Mouse (Mus musculus): ENCODE results near the gene Csrnp2. TPM values are rescaled to one million over a fixed set of nuclear protein-coding genes. Genes with fewer than 3 reads are reported as not detected.

Csrnp2 gene
- 1.6 and 1.7 TPM in 2 replicates for polyA plus RNA-seq (2015; fragmentation: Nextera tagmentation; extraction: Ambion mirVana)

DNA sequence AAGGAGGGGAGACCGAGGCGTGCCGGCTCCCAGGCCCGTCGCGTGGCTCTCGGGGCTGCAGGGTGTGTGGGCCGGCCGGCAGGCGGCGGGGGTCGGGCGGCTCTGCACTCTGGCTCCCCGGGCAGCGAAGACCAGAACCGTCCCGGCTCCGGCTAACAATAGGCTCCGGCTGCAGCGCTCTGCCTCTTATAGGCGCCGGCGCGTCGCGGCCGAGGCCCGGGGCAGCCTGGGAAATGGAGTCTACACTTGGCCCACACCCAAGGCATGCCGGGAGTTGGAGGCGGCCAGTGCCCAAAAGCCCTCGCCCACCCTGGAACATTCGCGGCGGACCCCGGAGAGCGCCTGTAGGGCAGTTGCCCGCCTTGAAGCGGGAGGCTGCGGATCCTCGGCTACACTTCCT, at the start of gene Csrnp2:
Gene Csrnp2, minus strand, starts transcription at position 387 of the 400 bp plus-strand sequence.

DNA sequence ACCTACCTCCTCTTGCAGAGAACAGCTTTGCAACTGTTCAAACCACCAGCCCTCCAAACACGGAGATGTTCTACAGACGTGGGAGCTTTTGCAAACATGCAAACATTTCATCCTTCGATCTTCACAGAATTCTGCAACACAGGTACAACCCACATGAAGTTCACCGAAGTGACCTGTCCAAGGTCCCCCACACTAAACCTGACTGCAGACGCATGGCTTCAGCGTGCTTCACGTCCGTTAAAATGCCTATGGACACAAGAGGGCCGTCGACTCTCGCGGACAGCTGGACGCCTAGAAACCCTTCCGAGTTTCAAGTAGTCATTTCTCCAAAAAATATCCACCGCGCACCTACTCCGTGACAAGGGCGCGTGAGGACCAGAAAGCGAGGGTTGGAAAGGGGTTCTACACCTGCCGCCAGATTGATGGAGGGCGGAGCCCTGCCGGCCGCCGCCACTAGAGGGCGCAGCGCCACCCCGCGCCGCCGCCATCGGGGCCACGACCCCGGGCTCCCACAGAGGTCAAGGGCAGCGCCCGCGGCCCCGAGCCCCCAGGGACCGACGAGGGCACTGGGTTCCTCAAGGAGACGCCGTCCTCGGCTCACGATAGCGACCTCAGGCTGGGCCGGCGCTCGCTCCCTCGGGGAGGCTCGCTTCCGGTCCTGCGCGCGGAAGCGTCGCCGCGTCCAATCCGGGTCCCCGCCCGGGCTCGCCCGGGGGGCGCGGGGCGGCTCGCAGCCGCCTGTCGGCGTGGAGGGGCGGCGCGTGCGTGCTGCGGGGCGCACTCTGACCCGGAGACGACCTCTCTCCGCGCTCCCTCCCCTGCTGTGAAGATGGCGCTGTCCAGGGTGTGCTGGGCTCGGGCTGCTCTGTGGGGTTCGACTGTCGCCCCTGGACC, 26.7 kb downstream of the Csrnp2 start, which contains the start of gene Letmd1:
Gene Letmd1, plus strand, starts transcription at position 729 of the 894 bp plus-strand sequence.

Other genes starting within 250 kb of the Csrnp2 start
- not detected in 2 replicates for gene Tmprss12, start 214.7 kb downstream of the Csrnp2 start, polyA plus RNA-seq (2015; fragmentation: Nextera tagmentation; extraction: Ambion mirVana)
- gene Mettl7a1, start 191.3 kb downstream of the Csrnp2 start, polyA plus RNA-seq (2015; fragmentation: Nextera tagmentation; extraction: Ambion mirVana): 6.5 and 7.0 TPM in 2 replicates
- gene Mettl7a3, start 160.6 kb downstream of the Csrnp2 start, polyA plus RNA-seq (2015; fragmentation: Nextera tagmentation; extraction: Ambion mirVana): 0.07 TPM in 1 of 2 replicates, not detected in the other
- 0.11 TPM in 1 of 2 replicates, not detected in the other for gene Methig1, start 142.3 kb downstream of the Csrnp2 start, polyA plus RNA-seq (2015; fragmentation: Nextera tagmentation; extraction: Ambion mirVana)
- not detected in 2 replicates for gene Mettl7a2, start 142.3 kb downstream of the Csrnp2 start, polyA plus RNA-seq (2015; fragmentation: Nextera tagmentation; extraction: Ambion mirVana)
- not detected in 2 replicates for gene Higd1c, start 130.9 kb downstream of the Csrnp2 start, polyA plus RNA-seq (2015; fragmentation: Nextera tagmentation; extraction: Ambion mirVana)
- 0.07 TPM in 1 of 2 replicates, not detected in the other for gene Gm5475, start 73.3 kb downstream of the Csrnp2 start, polyA plus RNA-seq (2015; fragmentation: Nextera tagmentation; extraction: Ambion mirVana)
- gene Slc11a2, start 70.4 kb downstream of the Csrnp2 start, polyA plus RNA-seq (2015; fragmentation: Nextera tagmentation; extraction: Ambion mirVana): 35.7 and 43.1 TPM in 2 replicates
- gene Letmd1, start 26.5 kb downstream of the Csrnp2 start, polyA plus RNA-seq (2015; fragmentation: Nextera tagmentation; extraction: Ambion mirVana): 10.5 and 11.1 TPM in 2 replicates
- gene Tfcp2, start 56.5 kb upstream of the Csrnp2 start, polyA plus RNA-seq (2015; fragmentation: Nextera tagmentation; extraction: Ambion mirVana): 8.3 and 9.8 TPM in 2 replicates
- 2.7 and 3.5 TPM in 2 replicates for gene Pou6f1, start 104.5 kb upstream of the Csrnp2 start, polyA plus RNA-seq (2015; fragmentation: Nextera tagmentation; extraction: Ambion mirVana)
- 239 and 249 TPM in 2 replicates for gene Dazap2, start 119.9 kb upstream of the Csrnp2 start, polyA plus RNA-seq (2015; fragmentation: Nextera tagmentation; extraction: Ambion mirVana)
- 9.4 and 13.4 TPM in 2 replicates for gene Smagp, start 141.5 kb upstream of the Csrnp2 start, polyA plus RNA-seq (2015; fragmentation: Nextera tagmentation; extraction: Ambion mirVana)
- gene Bin2, start 174.1 kb upstream of the Csrnp2 start, polyA plus RNA-seq (2015; fragmentation: Nextera tagmentation; extraction: Ambion mirVana): 18.3 and 24.0 TPM in 2 replicates
- gene Cela1, start 192.4 kb upstream of the Csrnp2 start, polyA plus RNA-seq (2015; fragmentation: Nextera tagmentation; extraction: Ambion mirVana): 84.9 and 106 TPM in 2 replicates
- 1.9 and 2.9 TPM in 2 replicates for gene Galnt6, start 233.9 kb upstream of the Csrnp2 start, polyA plus RNA-seq (2015; fragmentation: Nextera tagmentation; extraction: Ambion mirVana)